Mouse (Mus musculus) spleen, adult 2 months (tissue): ENCODE measurements around the gene Npas4.

Experiments used
- CTCF ChIP-seq: fragments of 200-500 bp; IDR thresholded peaks from 2 replicates; pipeline ENCODE4 v1.5.1; 2011; ENCODE audit warnings: mild to moderate bottlenecking, inconsistent platforms; ENCODE audit not compliant: insufficient read depth, insufficient read length, insufficient replicate concordance; ENCODE audit errors: extremely low read depth
- POLR2A ChIP-seq: fragments of 200-500 bp; IDR thresholded peaks from 2 replicates; pipeline ENCODE4 v1.6.1; 2011; ENCODE audit warnings: low read depth, low read length, inconsistent platforms

GRCm38 (mm10) chr19:4981767-4982166 is 8.3 kb downstream of the Npas4 start:
- TF ChIP-seq CTCF (peak; percentile 51; the same call in 1 of the 2 replicates), POLR2A (no peak)
